Mouse (Mus musculus) embryonic fibroblast, embryonic 13.5 days (primary cell): Measurements from ENCODE around the gene Nckap5.

Source experiments
- CTCF ChIP-seq: IDR thresholded peaks from 2 replicates; pipeline ENCODE4 v1.5.1; 2011; ENCODE audit warnings: mild to moderate bottlenecking, control low read depth, low read length, moderate library complexity, borderline replicate concordance; ENCODE audit not compliant: insufficient read depth
- POLR2A ChIP-seq: IDR thresholded peaks from 2 replicates; pipeline ENCODE4 v1.6.1; 2011; ENCODE audit warnings: low read depth, mild to moderate bottlenecking, control low read depth, low read length, moderate library complexity

DNA sequence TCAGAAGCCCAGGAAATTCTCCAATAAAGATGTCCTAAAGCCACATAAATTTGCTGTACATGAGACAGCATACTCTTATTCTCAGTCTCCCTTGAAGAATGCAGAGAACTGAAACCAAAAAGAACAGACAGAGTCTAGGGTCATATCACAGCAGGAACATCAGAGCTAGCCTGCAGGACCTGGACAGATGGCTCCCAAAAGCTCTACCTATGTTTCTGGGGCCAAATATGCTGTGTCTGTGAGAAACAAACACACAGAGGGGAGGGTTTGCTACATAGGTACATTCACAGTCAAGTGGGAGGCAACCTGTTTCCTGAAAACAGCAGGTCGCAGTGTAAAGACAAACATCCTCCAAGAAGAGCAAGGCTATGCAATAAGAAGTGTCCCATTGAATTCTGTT, 509.9 kb downstream of the Nckap5 start:
- TF ChIP-seq CTCF (no peak), POLR2A (no peak)
